Mouse (Mus musculus): ENCODE measurements around the gene Rasgef1b.

The Rasgef1b gene

GRCm38 (mm10) chr5:99483162-99483561, 245.7 kb downstream of the Rasgef1b start:
- DNase-seq: no peak

- DNase-seq: no peak
Measured at GRCm38 (mm10) chr5:99482524-99482923, 246.3 kb downstream of the Rasgef1b start.

DNA sequence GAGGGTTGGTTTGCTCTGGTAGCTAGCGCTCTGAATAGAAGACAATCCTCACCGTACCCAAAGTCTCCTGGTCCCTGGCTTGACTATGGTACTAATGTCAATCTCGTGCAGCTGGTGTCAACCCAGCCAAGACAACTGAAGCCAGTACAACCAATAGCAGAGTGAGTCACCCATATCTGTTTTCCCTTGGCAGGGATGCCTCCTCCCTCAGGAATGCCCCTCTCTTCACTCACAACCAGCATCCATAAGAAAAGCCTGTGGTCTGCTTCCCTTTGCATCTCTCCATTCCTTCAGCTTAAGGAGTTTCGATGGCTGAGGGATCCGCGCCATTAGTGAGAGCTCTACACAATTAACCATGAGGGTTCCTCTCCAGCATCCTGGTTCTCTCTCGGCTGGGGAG, 246.8 kb downstream of the Rasgef1b start:
- DNase-seq: no peak

- DNase-seq: peak; percentile 64
Measured at GRCm38 (mm10) chr5:99480078-99481031, 248.5 kb downstream of the Rasgef1b start.

GRCm38 (mm10) chr5:99479263-99480077, 249.4 kb downstream of the Rasgef1b start:
- DNase-seq: peak; percentile 79

DNA sequence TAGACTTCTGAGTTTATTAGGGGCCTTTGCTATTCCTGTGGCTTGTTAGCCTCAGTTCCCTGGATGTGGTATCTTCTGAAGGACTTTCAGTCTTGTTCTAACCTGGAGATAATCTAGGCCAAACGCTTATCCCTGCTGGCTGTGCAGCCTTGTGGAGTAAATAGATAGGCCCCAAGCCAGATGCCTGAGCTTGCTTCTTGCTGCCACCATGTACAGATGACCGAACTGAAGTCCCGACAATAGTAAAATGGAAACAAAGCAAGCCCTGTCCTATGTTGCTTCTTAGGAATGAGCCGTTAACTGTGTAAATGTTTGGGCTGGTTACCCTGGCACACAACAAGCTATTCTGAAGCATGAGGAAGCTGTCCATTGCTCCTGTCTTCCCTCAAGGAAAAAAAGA, 250.1 kb downstream of the Rasgef1b start:
- DNase-seq: no peak

DNA sequence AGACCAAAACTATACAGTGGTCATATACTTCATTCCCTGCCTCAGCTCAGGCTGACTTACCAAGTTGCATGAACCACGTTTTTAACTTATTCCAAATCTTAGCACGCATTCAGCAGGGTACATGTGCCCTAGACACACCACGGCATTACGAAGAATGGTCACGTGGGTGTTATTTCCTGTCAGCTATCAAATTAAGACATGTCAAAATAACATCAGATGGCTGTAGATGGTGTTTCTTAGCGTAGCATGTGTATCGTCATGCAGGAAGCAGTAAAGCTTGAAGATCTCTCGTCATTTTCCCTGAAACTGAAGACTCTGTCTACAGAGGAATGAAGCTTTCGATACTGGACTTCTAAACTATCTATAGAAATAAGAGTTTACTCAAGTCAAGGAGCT, 251.4 kb downstream of the Rasgef1b start:
- DNase-seq: no peak

DNA sequence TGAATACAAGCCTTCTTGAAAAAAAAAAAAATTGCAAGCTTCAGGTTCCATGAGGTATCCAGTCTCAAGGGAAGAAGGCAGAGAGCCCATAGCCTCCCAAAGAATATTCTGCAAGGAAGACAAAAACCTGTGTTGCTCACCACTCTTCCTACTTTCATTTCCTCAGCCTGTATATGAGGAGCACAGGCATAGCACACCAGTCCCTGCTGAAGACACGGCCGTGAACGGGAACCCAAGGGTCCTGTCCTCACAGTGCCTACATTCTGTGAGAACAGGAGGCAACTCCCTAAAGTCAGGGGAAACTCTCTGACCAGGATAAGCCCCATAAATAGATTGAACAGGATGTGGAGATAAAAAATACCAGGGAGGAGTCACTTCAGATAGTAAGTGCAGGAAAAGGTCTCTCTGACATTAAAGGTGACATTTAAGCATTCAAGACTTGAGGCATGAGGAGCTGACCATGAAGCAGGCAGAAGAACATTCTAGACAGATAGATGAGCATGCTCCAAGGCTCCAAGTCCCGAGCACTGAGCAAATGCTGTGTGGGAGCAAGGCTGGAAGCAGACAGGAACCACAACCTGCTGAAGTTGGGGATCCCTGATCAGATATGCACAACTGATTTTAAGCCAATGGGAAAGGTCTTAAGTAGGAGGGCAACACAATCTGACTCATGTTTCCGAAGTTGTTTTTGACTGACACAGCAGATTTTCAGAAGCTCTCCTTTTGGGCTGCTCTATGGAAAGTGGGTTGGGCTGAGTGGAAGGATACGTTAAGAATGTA, 252.0 kb downstream of the Rasgef1b start:
- no peak for DNase-seq

DNA sequence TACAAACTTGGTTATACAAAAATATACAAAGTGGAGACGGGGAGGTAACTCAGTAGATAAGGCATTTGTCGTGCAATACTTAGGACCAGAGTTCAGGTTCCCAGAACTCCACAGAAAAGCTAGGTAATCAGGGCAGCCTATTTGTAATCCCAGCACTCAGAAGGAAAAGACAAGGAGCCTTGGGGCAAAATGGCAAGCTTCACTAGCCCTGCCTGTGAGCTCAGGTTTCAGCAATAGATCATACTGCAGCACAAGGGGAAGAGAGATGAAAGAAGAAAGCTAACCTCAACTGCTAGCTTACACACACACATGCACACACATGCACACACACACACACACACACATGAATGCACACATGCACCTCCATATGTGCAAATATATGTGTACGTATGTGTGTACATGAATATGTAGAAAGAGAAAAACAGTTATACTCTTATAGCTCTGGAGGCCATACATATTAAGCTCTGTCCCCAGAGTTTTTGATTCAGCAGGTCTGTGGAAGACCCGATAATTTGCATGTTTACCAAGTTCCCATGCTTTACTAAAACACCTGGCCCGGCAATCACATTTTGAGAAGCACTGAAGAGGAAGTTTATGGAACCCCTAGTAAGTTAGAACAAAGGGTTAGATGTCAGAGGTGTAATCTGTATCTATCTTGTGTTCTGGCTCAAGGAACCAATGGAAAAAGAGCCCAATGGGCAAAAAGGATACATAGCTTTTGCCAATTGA, 256.1 kb downstream of the Rasgef1b start:
- DNase-seq: no peak

GRCm38 (mm10) chr5:99471790-99472189, 257.1 kb downstream of the Rasgef1b start:
- DNase-seq: no peak

GRCm38 (mm10) chr5:99470613-99471012, 258.3 kb downstream of the Rasgef1b start:
- DNase-seq: no peak

GRCm38 (mm10) chr5:99459007-99459406, 269.9 kb downstream of the Rasgef1b start:
- no peak for DNase-seq

DNA sequence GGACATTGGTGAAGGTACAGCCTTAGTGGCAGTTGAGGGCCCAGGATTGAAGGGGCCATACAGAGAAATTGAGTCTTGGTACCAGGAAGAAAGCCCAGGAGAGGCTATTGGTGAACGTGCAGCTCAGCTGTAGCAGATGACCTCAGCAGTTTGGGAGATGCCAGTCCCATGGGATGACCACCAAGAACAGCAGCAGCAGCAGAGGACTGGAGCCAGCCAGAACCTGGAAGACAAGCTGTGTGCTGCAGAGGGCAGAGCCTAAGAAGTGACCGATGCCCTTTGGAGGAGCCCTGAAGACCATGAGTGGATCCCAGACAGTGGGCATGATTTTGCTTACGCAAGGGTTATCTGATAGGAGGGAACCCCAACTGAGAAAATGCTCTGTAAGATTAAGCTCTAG, 271.6 kb downstream of the Rasgef1b start:
- DNase-seq: no peak

DNA sequence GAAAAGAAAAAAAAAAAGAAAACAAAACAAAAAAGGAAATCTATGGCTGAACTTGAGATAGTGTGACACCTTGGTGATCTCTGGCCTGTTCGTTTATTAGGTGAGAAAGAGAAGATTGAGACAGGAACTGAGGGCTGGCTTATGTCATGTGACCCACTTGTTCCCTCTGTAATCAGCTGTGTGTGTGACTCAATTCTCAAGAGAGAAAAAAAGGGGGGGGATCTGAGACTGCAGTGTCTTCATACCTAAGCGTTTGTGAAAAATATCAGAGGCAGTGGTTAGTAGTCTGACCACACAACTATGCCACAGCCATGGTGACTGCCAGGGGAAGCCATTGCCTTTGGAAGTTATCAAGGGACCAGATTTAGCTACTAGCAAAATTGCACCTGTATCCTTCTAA, 276.9 kb downstream of the Rasgef1b start:
- DNase-seq: no peak

DNA sequence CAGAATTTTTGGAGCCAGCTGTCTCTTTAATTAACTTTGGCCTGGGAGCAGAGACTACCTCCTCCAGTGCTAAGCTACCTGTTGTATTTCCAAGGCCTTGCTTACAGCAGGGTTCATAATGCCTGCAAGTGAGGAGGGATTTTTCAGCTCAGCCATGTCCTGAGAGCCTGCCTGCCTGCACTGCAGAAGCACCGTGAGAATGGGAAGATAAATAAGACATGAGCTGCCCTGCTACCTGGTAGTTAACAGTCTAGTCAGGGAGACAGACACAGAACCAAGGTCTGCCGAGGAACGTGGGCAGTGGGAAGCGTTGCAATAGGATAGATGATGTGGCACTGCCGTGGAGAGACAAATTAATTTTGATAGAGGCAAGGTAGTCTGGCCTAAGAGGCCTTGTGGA, 277.4 kb downstream of the Rasgef1b start:
- DNase-seq: no peak

- DNase-seq: no peak
Measured at GRCm38 (mm10) chr5:99450994-99451393, 277.9 kb downstream of the Rasgef1b start.

- DNase-seq: no peak
Measured at GRCm38 (mm10) chr5:99450463-99450862, 278.4 kb downstream of the Rasgef1b start.

- no peak for DNase-seq
Measured at GRCm38 (mm10) chr5:99447481-99447880, 281.4 kb downstream of the Rasgef1b start.

DNA sequence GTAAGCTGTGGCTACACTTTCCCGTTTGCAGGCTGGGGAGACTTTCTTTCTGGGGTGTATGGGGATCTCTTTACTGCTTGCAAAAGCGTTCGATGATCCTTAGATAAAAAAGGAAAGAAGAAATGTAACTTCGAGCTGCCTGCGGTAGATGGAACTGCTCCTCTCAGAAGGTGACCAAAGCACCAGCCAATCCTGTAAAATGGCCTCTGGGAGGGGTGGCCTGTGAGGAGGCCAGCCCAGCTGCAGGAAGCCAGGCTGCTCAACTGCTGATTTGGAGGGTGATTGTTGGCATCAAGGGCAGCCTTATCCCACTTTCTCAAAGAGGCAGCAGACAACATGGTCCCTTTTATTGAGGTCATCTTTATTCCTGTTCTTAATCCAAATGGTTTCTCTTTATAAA, 283.6 kb downstream of the Rasgef1b start:
- DNase-seq: no peak

DNA sequence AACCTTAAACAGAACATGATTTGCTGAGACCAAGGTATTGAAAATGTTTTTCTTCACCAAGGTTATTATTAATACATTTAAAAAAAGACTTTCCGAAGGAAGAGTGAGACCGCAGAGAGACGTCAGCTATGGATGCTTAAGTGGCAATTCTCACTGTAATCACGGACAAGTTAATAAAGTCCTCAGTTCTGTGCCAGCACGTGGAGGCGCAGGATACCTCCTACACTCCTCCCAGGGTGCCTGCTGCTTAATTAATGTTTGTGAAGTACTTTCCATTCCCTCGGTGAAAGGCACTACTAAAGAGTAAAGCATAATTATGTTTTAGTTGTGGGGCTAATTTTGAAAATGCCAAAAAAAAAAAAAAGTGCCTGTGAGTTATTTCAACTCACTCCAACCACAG, 284.1 kb downstream of the Rasgef1b start:
- no peak for DNase-seq

DNA sequence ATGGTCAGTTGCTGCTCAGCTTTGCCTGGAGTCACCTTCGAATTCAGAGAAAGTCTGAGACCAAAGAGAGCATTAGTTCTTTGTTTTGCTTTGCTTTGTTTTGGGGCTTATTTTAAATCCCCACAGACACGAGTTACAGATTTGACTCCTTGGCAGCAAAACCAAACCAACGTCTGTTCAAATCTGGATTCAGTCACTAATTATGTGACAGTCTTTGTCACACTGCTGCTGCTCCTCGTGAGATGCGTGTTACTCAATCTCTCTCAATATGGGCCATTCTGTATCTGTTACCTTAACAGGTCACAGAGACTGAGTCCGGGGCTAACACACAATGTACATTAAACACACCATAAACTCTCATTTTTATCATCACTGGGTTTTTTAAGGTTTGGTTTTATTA, 288.8 kb downstream of the Rasgef1b start:
- no peak for DNase-seq

DNA sequence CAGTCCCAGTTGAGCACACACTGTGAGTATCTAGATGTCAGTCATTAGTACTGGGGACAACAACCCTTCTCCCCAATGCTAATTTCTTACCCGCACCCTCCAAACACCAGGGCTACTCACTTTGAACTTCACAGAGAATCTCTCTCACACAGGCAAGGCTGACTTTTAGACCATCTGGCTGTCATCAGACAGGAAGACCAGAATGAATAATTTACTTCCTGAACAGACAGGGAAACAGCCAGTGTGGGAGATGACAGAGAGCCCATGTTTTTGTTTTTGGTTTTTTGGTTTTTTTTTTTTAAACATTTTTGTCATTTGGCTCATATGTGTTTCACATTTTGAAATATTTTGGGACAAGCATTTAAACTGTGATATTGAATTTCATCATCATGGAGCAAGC, 290.3 kb downstream of the Rasgef1b start:
- DNase-seq: no peak

Measured in cerebellum, adult 9-11 months (tissue).